Mouse (Mus musculus): ENCODE results near the gene Icam2.

Icam2 gene

GRCm38 (mm10) chr11:106391546-106392188, 3.8 kb upstream of the Icam2 start:
- DNase-seq (ENCODE audit: low spot score in 2 of 2) = peak; percentile 34

GRCm38 (mm10) chr11:106390757-106391156, 2.9 kb upstream of the Icam2 start:
- no peak for DNase-seq (ENCODE audit: low spot score in 2 of 2)

DNA sequence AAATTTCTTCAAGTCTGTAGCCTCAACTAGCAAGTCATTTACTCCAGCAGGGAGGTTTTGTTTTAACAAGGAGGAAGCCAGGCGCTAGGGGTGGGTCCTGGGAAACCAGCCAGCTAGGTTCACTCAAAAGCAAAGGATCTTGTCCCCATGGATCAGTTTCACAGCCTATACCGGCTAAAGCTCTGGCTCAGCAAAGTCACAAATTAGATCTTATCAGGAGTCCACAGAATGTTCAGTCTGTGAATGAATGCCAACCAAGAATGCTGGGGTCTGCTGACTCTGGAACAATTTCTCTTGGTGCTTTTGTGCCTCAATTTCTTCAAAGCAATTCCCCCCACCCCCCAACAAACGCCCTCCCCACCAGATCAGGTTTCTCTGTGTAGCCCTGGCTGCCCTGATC, 1.7 kb upstream of the Icam2 start:
- no peak for DNase-seq (ENCODE audit: low spot score in 2 of 2)

DNA sequence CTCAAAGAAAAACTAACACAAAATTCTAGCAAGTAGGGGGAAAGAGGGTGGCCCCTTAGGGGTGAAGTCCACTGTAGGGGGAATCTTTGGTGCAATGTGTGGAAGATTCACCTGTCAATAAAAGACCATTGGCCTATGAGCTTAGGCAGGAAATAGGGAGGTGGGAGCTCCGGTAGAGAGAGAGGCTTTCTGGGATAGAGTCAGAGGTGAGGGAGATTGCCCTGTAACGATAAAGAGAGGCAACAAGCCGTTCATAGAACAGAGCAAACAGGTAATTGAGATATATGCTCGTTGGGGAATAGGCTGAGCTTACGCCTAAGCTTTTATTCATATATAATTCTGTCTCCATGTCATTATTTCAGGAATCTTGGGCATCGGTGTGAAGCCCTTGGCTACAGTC, 855 bp downstream of the Icam2 start:
- DNase-seq (ENCODE audit: low spot score in 2 of 2) = no peak

DNA sequence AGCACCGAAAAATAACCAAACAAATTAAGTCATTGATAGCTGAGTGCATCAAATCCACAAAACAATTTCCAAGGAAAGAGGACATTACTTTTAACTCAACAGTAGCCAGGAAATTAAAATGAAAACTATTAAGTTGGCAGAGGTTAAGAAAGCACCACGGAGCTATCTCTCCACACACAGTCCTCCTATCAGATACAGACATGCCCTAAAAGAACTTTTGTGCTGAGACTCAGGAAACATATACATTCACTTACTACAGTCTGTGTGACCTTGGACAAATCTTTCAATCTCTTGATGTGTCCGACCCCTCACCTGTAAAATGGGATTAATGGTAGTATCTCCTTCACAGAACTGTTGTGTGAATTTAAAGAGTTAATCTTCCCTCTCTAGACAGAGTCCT, 1.5 kb downstream of the Icam2 start:
- DNase-seq (ENCODE audit: low spot score in 2 of 2) = no peak

DNA sequence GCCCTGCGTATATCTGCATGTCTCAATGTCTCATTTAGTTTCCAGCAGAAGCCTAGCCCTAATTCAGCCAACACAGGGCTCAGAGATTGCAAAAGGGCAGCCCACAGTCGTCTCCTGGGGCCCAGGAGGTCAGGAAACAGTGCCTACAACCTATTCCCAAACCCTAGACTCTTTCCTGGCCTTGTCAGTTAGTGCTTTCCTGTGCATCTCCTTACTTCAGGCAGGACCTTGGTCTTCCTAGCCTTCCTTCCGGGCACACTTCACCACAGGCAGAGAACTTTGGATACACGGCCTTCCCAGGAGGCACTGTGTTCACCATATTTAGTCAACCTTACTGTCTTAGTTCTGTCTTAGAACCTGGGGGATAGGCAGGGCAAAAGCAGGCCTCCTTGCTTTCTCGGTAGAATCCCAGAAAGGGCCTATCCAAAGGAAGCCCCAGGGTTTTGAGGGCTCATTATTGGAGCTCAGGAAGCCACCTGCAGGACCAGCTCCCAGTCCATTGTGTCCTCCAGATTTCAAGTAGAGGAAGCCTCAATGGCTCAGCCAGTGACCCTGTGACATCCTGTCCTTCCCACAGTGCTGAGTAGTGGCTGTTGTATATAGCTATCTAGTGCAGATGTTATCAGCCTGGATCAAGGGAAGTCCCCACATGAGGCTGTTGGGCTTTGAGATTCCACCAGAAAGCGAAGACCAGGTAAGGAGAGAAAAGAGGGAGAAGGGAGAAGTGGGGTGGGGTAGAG, 4.7 kb downstream of the Icam2 start:
- DNase-seq (ENCODE audit: low spot score in 2 of 2) = no peak

DNA sequence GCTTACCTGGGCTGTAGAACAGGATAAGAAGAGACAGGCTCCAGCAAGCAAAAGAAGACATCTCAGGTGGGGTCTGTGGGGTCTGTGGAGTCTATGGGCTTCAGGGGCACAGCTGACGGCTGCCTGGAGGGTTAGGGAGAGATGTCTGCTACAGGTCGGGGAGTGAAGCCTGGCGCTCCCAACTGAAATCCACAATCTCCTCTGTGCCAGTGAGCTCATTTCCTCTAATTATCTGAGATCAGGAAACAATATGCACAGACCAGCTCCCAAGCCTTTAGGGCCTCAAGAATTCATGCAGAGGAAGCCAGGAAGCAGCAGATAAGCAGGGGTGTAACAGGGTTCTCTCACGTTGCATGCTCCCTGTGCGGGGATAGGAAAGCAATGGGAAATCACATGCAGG, 5.5 kb downstream of the Icam2 start:
- DNase-seq (ENCODE audit: low spot score in 2 of 2) = no peak

- DNase-seq (ENCODE audit: low spot score in 2 of 2) = no peak
These were observed 6.0 kb downstream of the Icam2 start for GRCm38 (mm10) chr11:106381883-106382282.

DNA sequence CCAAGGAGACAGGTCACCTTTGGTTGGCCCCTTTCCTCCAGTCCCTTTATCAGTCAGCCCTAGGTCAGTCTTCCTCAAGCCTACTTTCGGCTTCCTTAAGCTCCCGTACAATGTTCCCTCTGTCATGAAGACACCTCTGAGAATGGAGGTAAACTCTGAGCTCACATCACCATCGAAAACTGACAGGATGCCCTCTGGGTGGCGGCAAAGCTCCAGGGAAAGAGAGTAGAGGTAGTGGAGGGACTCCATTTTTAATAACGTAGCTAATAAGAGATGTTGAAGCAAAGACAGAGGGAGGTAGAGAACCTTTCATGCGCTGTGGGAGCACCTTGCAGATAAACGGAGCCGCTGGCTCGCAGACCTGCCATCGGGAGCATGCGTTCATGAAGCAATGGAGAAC, 6.9 kb downstream of the Icam2 start:
- no peak for DNase-seq (ENCODE audit: low spot score in 2 of 2)

DNA sequence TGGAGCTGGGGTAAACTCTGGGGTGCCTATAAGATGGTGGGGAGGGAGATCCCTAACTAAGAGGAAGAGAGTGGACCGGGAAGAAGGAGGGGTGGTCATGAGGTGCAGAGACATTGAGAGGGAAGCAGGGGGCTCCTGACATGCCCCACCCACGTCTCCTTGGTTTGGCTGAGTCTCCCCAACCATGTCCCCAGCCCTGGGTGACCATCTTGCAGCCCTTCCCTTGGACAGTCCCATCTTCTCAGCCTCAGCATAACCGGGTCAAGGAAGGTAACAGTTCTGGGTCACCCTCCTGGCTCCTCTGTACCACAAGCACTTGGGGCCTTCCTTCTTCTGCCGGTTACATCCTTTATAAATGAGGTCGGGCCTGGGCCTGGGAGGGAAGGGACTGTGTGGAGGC, 12.9 kb downstream of the Icam2 start:
- no peak for DNase-seq (ENCODE audit: low spot score in 2 of 2)

DNA sequence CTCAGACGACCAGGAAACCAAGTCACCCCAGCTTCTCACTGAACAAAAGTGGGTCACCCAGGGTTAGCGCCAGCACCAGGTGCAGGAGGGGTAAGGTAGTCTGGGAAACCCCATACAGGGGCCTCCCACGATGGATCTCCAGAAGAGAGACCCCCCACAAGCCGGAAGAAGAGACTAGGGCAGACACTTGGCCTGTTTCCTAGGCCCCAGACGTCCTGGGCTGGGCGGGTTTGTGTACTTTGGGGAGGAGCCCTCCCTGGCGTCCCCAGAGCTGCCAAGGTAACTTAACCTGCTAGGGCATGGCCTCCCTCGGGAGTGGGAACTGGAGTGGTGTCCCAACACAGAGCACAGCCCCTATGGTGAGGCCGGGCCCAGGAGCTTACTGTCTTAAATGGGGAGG, 13.3 kb downstream of the Icam2 start:
- peak; percentile 22 to 23 for DNase-seq (ENCODE audit: low spot score in 2 of 2)

DNA sequence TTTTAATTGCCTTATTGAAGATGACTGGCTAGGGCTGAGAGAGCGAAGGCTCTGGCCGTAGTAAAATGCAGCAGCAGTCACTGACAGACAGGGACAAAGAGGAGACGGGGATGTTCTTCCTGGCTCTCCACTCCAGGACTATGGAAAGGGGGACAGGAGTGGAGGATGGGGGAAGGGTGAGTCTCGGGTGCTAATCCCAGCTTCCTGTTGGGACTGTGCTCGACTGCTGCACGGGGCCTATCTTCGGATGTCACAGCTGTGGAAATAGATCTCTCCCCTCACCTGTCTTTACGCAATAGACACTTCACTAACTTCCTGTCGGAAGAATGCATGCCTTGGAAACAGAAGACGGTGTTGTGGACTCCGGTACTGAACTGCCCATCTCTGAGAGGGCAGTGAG, 13.9 kb downstream of the Icam2 start:
- no peak for DNase-seq (ENCODE audit: low spot score in 2 of 2)

DNA sequence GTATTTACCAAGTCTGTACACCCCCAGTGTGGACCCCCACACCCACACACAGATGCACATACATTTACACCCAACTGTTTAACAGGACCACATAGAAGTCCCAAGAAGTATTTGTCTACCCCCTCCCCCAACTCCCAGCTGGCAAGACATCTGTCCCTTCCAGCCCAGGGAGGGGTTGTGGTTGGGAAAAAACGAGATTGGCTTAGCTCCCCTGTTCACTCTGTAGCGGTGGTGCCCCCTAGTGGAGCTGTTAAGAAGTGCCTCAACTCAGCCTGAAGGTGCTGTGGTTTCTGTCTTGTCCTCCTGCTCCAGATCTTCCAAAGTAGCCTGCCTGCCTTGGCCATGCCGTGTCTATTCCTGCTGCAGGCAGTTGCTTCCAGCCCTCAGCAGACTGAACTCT, 21.6 kb downstream of the Icam2 start:
- peak; percentile 24 to 60 for DNase-seq (ENCODE audit: low spot score in 2 of 2)

GRCm38 (mm10) chr11:106365366-106365765, 22.5 kb downstream of the Icam2 start, which contains the start of gene Prr29:
Prr29 (plus strand) TSS chr11:106365472.
- DNase-seq (ENCODE audit: low spot score in 2 of 2) = no peak

DNA sequence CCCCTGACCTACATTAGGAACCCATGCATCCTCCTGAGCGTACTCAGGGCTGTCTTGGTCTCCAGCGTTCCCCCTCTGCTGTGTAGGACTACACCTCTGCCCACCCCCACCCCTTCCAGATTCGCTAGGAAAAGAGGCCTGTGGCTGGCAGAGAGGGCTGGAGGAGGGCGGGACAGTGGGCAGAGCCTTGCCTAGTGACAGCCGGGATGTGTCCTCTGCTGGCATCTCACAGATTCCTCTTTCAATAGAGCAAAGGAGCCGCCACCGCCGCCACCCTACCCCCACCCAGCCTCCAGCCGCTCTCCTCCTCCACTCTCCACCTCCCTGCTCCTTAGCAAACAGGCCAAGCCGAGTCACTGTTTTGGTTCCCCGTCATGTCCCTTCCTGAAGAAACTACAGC, 23.2 kb downstream of the Icam2 start:
- no peak for DNase-seq (ENCODE audit: low spot score in 2 of 2)

DNA sequence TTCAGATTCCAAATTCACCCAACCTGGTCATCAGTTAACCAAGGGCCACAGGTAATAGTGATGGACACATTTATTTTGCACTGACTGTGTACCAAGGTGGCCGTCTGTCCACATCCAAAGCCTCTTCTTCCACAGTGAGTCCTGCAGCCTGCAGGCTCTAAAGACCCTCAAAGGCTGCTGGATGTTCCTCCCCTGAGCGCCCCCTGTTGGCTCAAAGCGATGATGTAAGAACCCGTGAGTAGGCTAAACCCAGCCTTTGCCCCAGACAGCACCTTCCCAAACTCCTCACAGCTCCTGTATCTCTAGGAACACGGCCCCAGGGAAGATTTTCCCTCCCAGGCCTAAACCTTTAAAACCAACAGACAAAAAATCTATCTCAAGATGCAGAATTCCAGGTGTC, 28.5 kb downstream of the Icam2 start:
- DNase-seq (ENCODE audit: low spot score in 2 of 2) = no peak

DNA sequence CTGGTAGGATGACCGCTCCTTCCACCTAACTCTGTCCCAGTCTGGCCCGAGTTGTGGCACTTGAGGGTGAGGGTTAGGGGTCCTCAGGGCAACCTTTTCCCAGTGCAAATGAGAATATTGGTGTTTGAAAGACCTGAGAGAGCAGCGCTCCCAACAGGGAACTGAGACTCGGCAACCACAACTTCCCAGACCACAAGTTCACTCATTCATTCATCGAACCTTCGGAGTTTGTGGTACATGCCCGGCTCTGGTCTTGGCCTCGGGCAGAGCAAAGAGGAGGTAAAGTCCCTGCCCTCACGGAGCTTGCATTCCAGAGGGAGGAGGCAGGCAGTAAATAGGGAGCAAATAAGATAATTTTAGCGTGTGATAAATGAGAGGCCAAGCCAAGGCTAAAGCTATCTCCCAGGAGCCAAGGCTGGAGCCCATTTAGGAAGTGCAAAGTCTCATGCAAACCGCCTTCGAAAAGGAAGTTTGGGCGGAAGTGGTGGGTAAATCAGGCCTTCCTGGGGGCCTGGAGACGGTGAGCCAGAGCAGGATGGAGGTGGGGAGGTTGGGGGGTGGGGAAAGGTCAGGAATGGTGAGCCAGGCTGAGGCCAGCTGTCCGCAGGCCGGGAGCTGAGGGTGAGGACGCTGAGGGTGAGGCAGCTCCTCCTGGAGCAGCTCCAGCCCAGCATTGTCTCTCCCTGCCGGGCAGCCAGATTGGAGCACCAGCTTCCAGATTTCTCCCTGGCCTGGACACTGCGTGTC, 32.3 kb downstream of the Icam2 start:
- DNase-seq (ENCODE audit: low spot score in 2 of 2) = no peak

DNA sequence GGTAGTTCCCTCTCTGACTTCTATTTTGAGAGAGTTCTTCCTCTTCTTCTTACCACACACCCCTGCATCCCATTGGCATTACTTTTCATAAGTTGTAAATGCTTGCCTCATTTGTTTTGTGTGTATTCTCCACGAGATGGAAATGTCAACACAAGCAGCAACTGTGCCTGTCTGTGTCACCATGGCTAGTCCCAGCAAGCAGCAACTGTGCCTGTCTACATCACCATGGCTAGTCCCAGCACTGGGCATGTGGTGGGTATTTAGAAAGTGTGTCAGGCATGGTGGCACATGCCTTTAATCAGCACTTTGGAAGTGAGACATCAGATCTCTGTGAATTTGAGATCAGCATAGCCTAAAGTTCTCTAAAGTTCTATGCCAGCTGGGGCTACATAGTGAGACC, 33.7 kb downstream of the Icam2 start:
- no peak for DNase-seq (ENCODE audit: low spot score in 2 of 2)

DNA sequence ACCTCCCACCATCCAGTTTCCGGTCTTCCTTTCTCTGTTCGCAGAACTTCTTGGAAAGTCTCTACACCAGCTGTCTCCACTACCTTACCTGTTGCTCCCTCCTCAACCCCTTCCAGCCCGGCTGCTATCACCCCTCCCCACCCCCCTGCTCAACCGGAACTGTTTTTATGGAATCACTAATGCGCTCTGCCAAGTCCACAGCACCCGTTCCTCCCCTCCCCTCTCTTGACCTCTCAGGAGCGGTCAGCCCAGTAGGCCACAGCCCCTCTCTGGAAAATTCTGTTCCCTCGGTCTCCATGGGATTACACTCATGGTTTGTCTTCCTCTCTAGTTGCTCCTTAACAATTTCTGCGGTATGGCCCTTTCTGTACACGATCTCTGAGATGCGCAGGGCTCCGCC, 34.7 kb downstream of the Icam2 start, which contains the start of gene Scn4a:
Gene Scn4a (minus strand): TSS at position 101 of the 400 bp plus-strand sequence.
- no peak for DNase-seq (ENCODE audit: low spot score in 2 of 2)

DNA sequence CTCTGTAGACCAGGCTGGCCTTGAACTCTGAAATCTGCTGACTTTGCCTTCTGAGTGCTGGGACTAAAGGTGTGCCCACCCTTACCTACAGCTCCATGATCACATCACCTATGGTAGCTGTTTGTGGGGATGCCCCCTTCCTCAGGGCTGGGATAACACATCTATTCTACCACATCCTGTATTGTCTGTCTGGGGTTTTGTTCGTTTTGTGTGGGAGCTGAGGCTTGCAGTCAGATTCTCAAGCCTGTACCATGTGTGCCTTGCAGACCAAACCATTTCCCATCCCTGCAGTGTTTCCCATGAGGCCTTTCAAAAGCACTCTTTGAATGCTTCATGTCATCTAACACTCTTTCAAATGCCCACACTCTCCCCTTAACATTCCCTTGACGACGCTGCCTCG, 35.9 kb downstream of the Icam2 start:
- no peak for DNase-seq (ENCODE audit: low spot score in 2 of 2)

GRCm38 (mm10) chr11:106351253-106351652, 36.6 kb downstream of the Icam2 start:
- DNase-seq (ENCODE audit: low spot score in 2 of 2) = no peak

- no peak for DNase-seq (ENCODE audit: low spot score in 2 of 2)
These were observed 37.0 kb downstream of the Icam2 start for GRCm38 (mm10) chr11:106350853-106351252.

GRCm38 (mm10) chr11:106349772-106350171, 38.1 kb downstream of the Icam2 start:
- no peak for DNase-seq (ENCODE audit: low spot score in 2 of 2)
